Mouse (Mus musculus) right cerebral cortex, postnatal 10 days (tissue): ENCODE results near the gene Gm7138.
"Not testable (repeated sequence)": the region's sequence is repeated elsewhere in the genome, so short reads cannot be mapped to it uniquely, and the experiment has no call there.

Source experiments
- DNase-seq, 2 experiments: peaks; one replicate each; pipeline ENCODE4 v3.0.0; 2021; ENCODE audit warnings: low spot score in 2 of 2

Gene Gm7138

DNA sequence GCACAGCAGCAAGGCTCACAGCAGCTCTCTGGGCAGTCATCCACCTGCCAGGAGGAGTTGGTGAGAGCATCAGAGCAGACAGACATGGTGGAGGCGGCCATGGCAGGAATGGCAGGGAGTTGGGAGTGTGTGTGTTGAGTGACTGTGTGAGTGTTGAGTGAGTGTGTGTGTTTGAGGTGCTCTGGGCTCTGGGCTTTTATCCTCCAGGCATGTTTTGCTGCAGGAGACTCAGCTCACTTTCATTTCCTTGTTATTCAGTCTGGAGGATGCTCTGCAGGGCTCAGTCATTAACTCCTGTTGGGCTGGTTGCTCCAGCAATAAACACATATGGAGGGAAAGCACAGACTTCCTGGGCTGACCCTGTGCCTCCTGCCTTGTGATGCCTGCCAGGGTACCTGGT, at the start of gene Gm7138:
Gm7138 (minus strand) TSS at position 101 of the 400 bp plus-strand sequence.
- not testable (repeated sequence) for DNase-seq

DNA sequence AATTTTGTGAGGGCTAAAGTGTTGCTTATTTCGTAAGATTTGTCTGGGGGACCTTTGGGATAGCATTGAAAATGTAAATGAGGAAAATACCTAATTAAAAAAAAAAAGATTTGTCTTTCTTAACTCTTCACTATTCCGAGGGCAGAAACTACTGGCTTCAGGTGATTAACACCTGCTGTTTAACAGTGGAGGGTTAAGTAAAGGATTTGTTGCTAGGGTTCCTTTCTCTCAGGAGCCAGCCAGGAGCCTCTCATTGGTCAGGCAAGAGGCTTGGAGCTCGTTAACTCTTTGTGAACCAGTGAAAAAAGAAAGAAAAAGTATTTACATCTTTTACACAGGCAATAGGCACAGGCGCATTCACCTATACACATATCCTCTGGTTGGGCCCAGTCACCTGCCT, 42.5 kb upstream of the Gm7138 start:
- no peak for DNase-seq

GRCm38 (mm10) chr10:77818523-77818922, 41.8 kb upstream of the Gm7138 start:
- DNase-seq = no peak

- peak in 1 of 2 experiments; percentile 38 for DNase-seq
Observed at GRCm38 (mm10) chr10:77815514-77815913, 38.8 kb upstream of the Gm7138 start.

DNA sequence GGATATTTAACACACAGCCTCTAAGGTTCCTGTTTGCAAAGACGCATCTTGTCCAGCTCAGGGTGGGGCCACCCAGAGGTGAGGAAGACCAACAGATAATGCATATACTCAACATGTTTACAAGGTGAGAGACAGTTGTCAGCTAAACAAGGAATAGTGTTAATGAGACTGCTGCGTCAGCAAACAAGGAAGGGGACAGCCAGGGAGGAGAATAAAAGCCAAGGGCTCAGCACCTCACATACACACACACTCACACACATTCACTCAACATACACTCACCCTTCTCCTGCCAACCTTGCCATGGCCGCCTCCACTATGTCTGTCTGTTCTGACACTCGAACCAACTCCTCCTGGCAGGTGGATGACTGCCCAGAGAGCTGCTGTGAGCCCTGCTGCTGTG, 37.6 kb upstream of the Gm7138 start, which contains the start of gene Gm2696:
Gm2696 (plus strand) TSS at position 301 of the 400 bp plus-strand sequence.
- no peak for DNase-seq

- no peak for DNase-seq
Observed at GRCm38 (mm10) chr10:77811743-77812142, 35.0 kb upstream of the Gm7138 start, which contains the start of gene Gm9507. TSS of gene Gm9507 (minus strand) at chr10:77811843.

- no peak for DNase-seq
Observed at GRCm38 (mm10) chr10:77804095-77804494, 27.4 kb upstream of the Gm7138 start.

DNA sequence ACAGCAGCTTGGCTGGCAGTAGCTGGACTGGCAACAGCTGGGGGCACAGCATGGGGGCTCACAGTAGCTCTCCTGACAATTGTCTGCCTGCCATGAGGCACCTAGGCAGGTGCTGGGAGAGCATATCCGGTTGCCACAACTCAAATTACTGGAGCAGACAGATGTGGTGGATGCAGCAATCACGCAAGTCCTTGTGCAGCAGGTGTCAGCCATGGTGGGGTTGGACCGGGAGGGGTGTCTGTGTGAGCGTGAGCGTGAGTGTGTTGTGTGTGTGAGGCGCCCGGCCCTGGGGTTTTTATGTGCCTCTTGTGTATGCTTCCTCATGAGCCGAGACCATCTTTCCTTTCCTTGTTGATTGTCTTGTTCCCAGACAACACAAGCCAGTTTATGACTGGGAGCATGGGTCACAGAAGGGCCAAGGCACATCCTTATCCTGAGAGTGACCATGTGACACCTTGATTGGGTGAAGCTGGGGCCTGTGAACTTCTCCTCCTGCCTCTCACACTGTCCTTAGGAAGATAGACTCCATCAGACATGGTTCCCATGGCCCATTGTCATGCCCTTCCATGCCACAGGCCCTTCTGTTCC, 22.3 kb upstream of the Gm7138 start, which contains the start of gene Gm19668:
Gm19668 (minus strand) TSS at position 213 of the 588 bp plus-strand sequence.
- no peak for DNase-seq

DNA sequence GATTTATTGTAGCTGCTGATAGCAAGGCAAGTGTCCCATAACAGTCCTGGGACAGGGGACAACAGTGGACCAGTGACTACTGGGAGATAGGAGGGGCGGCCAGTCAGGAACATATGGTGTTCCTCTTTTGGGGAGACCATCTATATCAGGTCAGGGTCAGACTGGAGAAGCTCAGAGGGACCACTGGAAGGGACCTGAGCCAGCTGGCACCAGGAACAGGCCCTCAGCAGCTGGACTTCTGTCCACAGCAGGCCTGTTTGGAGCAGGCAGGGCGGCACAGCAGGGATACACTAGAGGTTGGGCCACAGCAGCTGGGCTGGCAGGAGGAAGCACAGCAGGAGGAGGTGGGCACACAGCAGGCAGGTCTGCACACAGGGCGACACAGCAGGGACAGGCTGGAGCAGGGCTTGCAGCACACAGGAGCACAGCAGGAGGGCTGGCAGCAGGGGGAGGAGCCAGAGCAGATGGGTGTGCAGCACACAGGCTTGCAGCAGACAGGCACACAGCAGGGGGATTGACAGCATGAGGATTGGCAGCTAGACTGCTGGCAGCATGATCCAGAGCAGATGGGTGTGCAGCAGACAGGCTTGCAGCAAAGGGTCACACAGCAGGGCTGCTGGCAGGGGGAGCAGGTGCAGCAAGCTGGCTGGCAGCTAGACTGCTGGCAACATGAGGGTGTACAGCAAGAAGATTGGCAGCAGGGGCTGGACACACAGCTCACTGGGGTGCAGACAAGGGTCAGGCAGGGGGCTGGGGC, 21.6 kb upstream of the Gm7138 start:
- DNase-seq = not testable (repeated sequence)

- no peak for DNase-seq
Observed at GRCm38 (mm10) chr10:77797677-77798076, 20.9 kb upstream of the Gm7138 start.

GRCm38 (mm10) chr10:77794976-77795375, 18.2 kb upstream of the Gm7138 start, which contains the start of gene Gm9639:
TSS of gene Gm9639 (minus strand) at chr10:77795076.
- DNase-seq = no peak

- no peak for DNase-seq
Observed at GRCm38 (mm10) chr10:77788621-77789020, 11.9 kb upstream of the Gm7138 start.

GRCm38 (mm10) chr10:77787876-77788275, 11.1 kb upstream of the Gm7138 start, which contains the start of gene Gm7137:
TSS of gene Gm7137 (minus strand) at chr10:77788200.
- DNase-seq = not testable (repeated sequence)

DNA sequence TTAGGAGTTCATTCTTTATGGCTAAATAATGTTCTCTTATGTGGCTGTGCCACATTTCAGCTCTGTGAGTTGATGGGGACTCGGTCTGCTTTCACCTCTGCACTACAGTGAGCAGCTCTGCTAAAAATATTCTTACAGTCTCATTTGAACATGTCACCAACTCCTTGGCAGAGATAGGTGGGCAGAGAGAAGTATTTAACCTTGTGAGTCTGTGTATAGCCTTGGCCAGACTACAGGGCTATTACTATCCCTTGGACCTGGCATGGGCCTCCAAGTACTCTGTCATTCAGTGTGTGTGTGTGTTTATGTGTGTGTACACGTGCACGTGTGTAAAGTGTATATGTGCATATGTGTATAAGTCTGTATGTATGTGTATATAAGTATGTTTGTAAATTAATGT, 6.7 kb upstream of the Gm7138 start:
- DNase-seq = not testable (repeated sequence)

DNA sequence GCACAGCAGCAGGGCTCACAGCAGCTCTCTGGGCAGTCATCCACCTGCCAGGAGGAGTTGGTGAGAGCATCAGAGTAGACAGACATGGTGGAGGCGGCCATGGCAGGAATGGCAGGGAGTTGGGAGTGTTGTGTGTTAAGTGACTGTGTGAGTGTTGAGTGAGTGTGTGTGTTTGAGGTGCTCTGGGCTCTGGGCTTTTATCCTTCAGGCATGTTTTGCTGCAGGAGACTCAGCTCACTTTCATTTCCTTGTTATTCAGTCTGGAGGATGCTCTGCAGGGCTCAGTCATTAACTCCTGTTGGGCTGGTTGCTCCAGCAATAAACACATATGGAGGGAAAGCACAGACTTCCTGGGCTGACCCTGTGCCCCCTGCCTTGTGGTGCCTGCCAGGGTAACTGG, 5.7 kb upstream of the Gm7138 start, which contains the start of gene Gm3250:
Gm3250 (minus strand) TSS at position 101 of the 400 bp plus-strand sequence.
- not testable (repeated sequence) for DNase-seq

DNA sequence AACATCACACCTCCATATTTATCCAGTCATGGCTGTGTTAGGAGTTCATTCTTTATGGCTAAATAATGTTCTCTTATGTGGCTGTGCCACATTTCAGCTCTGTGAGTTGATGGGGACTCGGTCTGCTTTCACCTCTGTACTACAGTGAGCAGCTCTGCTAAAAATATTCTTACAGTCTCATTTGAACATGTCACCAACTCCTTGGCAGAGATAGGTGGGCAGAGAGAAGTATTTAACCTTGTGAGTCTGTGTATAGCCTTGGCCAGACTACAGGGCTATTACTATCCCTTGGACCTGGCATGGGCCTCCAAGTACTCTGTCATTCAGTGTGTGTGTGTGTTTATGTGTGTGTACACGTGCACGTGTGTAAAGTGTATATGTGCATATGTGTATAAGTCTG, 4.6 kb downstream of the Gm7138 start:
- not testable (repeated sequence) for DNase-seq

DNA sequence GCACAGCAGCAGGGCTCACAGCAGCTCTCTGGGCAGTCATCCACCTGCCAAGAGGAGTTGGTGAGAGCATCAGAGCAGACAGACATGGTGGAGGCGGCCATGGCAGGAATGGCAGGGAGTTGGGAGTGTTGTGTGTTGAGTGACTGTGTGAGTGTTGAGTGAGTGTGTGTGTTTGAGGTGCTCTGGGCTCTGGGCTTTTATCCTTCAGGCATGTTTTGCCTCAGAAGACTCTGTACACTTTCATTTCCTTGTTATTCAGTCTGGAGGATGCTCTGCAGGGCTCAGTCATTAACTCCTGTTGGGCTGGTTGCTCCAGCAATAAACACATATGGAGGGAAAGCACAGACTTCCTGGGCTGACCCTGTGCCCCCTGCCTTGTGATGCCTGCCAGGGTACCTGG, 5.5 kb downstream of the Gm7138 start, which contains the start of gene Gm3238:
Gm3238 (minus strand) TSS at position 101 of the 400 bp plus-strand sequence.
- not testable (repeated sequence) for DNase-seq

- DNase-seq = no peak
Observed at GRCm38 (mm10) chr10:77769727-77770126, 7.0 kb downstream of the Gm7138 start.

- not testable (repeated sequence) for DNase-seq
Observed at GRCm38 (mm10) chr10:77759582-77759981, 17.2 kb downstream of the Gm7138 start, which contains the start of gene Gm3233. TSS of gene Gm3233 (minus strand) at chr10:77759682.

DNA sequence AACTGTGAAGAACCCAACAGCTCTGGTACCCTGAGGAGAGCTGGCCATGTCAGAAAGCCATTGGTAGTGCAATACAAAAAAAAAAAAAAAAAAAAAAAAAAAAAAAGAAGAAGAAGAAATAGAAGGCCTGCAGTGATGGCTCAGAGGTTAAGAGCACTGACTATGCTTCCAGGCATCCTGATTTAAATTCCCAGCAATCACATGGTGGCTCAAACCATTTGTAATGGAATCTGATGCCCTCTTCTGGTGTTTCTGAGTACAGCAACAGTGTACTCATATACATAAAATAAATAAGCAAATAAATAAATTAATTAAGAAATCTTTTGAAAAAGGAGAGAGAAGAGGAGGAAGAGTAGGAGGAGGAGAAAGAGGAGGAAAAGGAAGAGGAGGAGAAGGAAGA, 23.3 kb downstream of the Gm7138 start:
- DNase-seq = no peak

DNA sequence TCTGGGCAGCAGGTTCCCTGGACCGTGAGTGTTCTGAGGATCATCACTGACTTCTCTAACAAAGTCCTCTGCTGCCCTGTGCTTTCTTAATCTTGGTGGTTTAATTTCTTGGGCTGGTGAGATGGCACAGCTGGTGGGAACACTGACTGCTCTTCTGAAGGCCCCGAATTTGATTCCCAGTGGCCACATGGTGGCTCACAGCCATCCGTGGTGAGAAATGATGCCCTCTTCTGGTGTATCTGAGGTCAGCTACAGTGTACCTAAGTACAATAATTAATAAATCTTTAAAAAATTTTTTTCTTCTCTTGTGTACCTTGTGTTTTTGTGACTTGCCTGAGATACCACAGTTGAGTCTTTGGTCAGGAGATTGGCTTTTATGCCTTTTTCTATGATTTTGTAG, 24.4 kb downstream of the Gm7138 start:
- DNase-seq = not testable (repeated sequence)

GRCm38 (mm10) chr10:77751254-77751653, 25.5 kb downstream of the Gm7138 start, which contains the start of gene Gm9736:
TSS of gene Gm9736 (minus strand) at chr10:77751354.
- DNase-seq = not testable (repeated sequence)
